Mouse (Mus musculus) heart, postnatal 0 days (tissue): ENCODE data around the gene Lrmp.

Source experiments
- CTCF ChIP-seq: IDR thresholded peaks from 2 replicates; pipeline ENCODE4 v1.5.1; 2016; ENCODE audit warnings: antibody characterized with exemption, control low read depth, low read depth
- EP300 ChIP-seq: IDR thresholded peaks from 2 replicates; pipeline ENCODE4 v1.6.1; 2016; ENCODE audit warnings: antibody characterized with exemption, low read depth

- no peak for TF ChIP-seq CTCF
- TF ChIP-seq EP300, result peak; percentile 63; the same call in 1 of the 2 replicates
Observed at GRCm38 (mm10) chr6:145125591-145126113, 10.2 kb downstream of the Lrmp start.
